Mouse (Mus musculus) kidney, embryonic 14.5 days (tissue): ENCODE data around the gene Styk1. TPM values are rescaled to one million over a fixed set of nuclear protein-coding genes. Genes with fewer than 3 reads are reported as not detected.

Experiments
- ATAC-seq: fragments of 200-750 bp; cut with Nextera tagmentation; 2 replicates; pipeline ENCODE4 v1.8.0; 2017; ENCODE audit warnings: moderate number of reproducible peaks, mild to moderate bottlenecking, moderate TSS enrichment, moderate library complexity; ENCODE audit not compliant: low FRiP score, low TSS enrichment
- H3K27ac ChIP-seq: fragments of 300-500 bp; sonication (generic); 2 replicates; pipeline ENCODE4 v1.5.1; 2014; ENCODE audit warnings: low read depth, mild to moderate bottlenecking, low read length, moderate library complexity, mixed read lengths
- H3K27me3 ChIP-seq: fragments of 300-500 bp; sonication (generic); 2 replicates; pipeline ENCODE4 v1.6.1; 2014; ENCODE audit warnings: mild to moderate bottlenecking, low read length; ENCODE audit not compliant: control insufficient read depth, insufficient read depth
- H3K36me3 ChIP-seq: fragments of 300-500 bp; sonication (generic); 2 replicates; pipeline ENCODE4 v1.6.1; 2014; ENCODE audit warnings: low read length, mixed read lengths; ENCODE audit not compliant: control insufficient read depth, insufficient read depth
- H3K4me1 ChIP-seq: fragments of 300-500 bp; sonication (generic); 2 replicates; pipeline ENCODE4 v1.6.1; 2014; ENCODE audit warnings: low read length, mixed read lengths; ENCODE audit not compliant: control insufficient read depth, insufficient read depth
- H3K4me2 ChIP-seq: fragments of 300-500 bp; sonication (generic); replicated peaks from 2 replicates; pipeline ENCODE4 v1.6.1; 2014; ENCODE audit warnings: low read depth, mild to moderate bottlenecking, low read length
- H3K4me3 ChIP-seq: fragments of 300-500 bp; sonication (generic); 2 replicates; pipeline ENCODE4 v1.5.1; 2014; ENCODE audit warnings: mild to moderate bottlenecking, low read length
- H3K9ac ChIP-seq: fragments of 300-500 bp; sonication (generic); 2 replicates; pipeline ENCODE4 v1.6.1; 2014; ENCODE audit warnings: low read depth, mild to moderate bottlenecking, low read length, moderate library complexity
- H3K9me3 ChIP-seq: fragments of 300-500 bp; sonication (generic); 2 replicates; pipeline ENCODE4 v1.6.1; 2016; ENCODE audit warnings: low read length; ENCODE audit not compliant: control insufficient read depth
- WGBS: fragments of 180-500 bp; shearing (Covaris S2); extraction: QIAGEN DNeasy Blood & Tissue Kit; methylation state at CpG from one replicate; pipeline ENCODE4 v1.1.7; 2014; 5-methylcytosine and 5-hydroxymethylcytosine counted together
- polyA plus RNA-seq: library from polyadenylated mRNA; unstranded; fragments of >200 nt; fragmentation: Nextera tagmentation; extraction: Ambion mirVana; gene quantifications from 2 replicates; pipeline ENCODE4 v1.2.1, GENCODE M21; 2014

Styk1 gene
- polyA plus RNA-seq, 1 experiment from 2014 or later: 5.0 TPM

GRCm38 (mm10) chr6:131276659-131277058 lies 76.7 kb downstream of the Styk1 start:
- Histone ChIP-seq H3K4me1 (no peaks in the 10 kb centered on the region), H3K4me2 (no peak overlapping the region), H3K9ac (no peak overlapping the region), H3K36me3 (peaks cover 5% of the 10 kb centered on the region; the same call in 1 of the 2 replicates), H3K9me3 (no peaks in the 10 kb centered on the region), H3K4me3 (no peak overlapping the region), H3K27ac (no peak overlapping the region), H3K27me3 (no peaks in the 10 kb centered on the region)
- ATAC-seq: no peak
- WGBS: 86% methylated on average over 4 of the region's 4 CpGs

- H3K27me3 ChIP-seq: no peaks in the 10 kb centered on the region
- H3K9ac ChIP-seq: no peak overlapping the region
- H3K4me3 ChIP-seq: no peak overlapping the region
- H3K36me3 ChIP-seq: peaks cover 5% of the 10 kb centered on the region; the same call in 1 of the 2 replicates
- no peak for ATAC-seq
- no peak overlapping the region for H3K4me2 ChIP-seq
- H3K4me1 ChIP-seq: no peaks in the 10 kb centered on the region
- no peaks in the 10 kb centered on the region for H3K9me3 ChIP-seq
- whole genome bisulfite sequencing: 91% methylated on average over 1 of the region's 1 CpGs
- no peak overlapping the region for H3K27ac ChIP-seq
Measured at GRCm38 (mm10) chr6:131272311-131272710, 81.1 kb downstream of the Styk1 start.

GRCm38 (mm10) chr6:131270312-131270711 lies 83.1 kb downstream of the Styk1 start:
- Histone ChIP-seq H3K36me3 (no peaks in the 10 kb centered on the region), H3K4me3 (no peak overlapping the region), H3K4me1 (no peaks in the 10 kb centered on the region), H3K9ac (no peak overlapping the region), H3K27ac (no peak overlapping the region), H3K9me3 (no peaks in the 10 kb centered on the region), H3K27me3 (no peaks in the 10 kb centered on the region), H3K4me2 (no peak overlapping the region)
- 64% methylated on average over 1 of the region's 1 CpGs for WGBS
- no peak for ATAC-seq

- Histone ChIP-seq H3K4me3 (no peak overlapping the region), H3K4me1 (no peaks in the 10 kb centered on the region), H3K9me3 (no peaks in the 10 kb centered on the region), H3K9ac (no peak overlapping the region), H3K36me3 (no peaks in the 10 kb centered on the region), H3K27me3 (no peaks in the 10 kb centered on the region), H3K27ac (no peak overlapping the region), H3K4me2 (no peak overlapping the region)
- 94% methylated on average over 2 of the region's 2 CpGs for WGBS
- ATAC-seq: no peak
Measured at GRCm38 (mm10) chr6:131269599-131269998, 83.8 kb downstream of the Styk1 start.

- no peaks in the 10 kb centered on the region for H3K36me3 ChIP-seq
- H3K27ac ChIP-seq: no peak overlapping the region
- no peak overlapping the region for H3K4me2 ChIP-seq
- no peaks in the 10 kb centered on the region for H3K27me3 ChIP-seq
- 83% methylated on average over 5 of the region's 5 CpGs for WGBS
- no peak for ATAC-seq
- no peak overlapping the region for H3K9ac ChIP-seq
- no peaks in the 10 kb centered on the region for H3K4me1 ChIP-seq
- no peaks in the 10 kb centered on the region for H3K9me3 ChIP-seq
- no peak overlapping the region for H3K4me3 ChIP-seq
Measured at GRCm38 (mm10) chr6:131264175-131264574, 89.2 kb downstream of the Styk1 start.

- no peaks in the 10 kb centered on the region for H3K36me3 ChIP-seq
- ATAC-seq: no peak
- no peak overlapping the region for H3K27ac ChIP-seq
- 70% methylated on average over 3 of the region's 3 CpGs for WGBS
- H3K4me3 ChIP-seq: no peak overlapping the region
- no peak overlapping the region for H3K4me2 ChIP-seq
- no peaks in the 10 kb centered on the region for H3K27me3 ChIP-seq
- no peaks in the 10 kb centered on the region for H3K9me3 ChIP-seq
- H3K4me1 ChIP-seq: no peaks in the 10 kb centered on the region
- H3K9ac ChIP-seq: no peak overlapping the region
Measured at GRCm38 (mm10) chr6:131262778-131263177, 90.6 kb downstream of the Styk1 start.

- no peaks in the 10 kb centered on the region for H3K9me3 ChIP-seq
- ATAC-seq: no peak
- no peaks in the 10 kb centered on the region for H3K27me3 ChIP-seq
- no peak overlapping the region for H3K9ac ChIP-seq
- H3K36me3 ChIP-seq: no peaks in the 10 kb centered on the region
- H3K27ac ChIP-seq: no peak overlapping the region
- H3K4me2 ChIP-seq: no peak overlapping the region
- WGBS: 75% methylated on average over 3 of the region's 3 CpGs
- H3K4me1 ChIP-seq: no peaks in the 10 kb centered on the region
- no peak overlapping the region for H3K4me3 ChIP-seq
Measured at GRCm38 (mm10) chr6:131262009-131262408, 91.4 kb downstream of the Styk1 start.

Other genes starting within 250 kb of the Styk1 start
- not detected in 2 replicates for gene Klra2, start 106.2 kb downstream of the Styk1 start, polyA plus RNA-seq
- gene Magohb, start 60.4 kb downstream of the Styk1 start, polyA plus RNA-seq: 75.4 and 89.7 TPM in 2 replicates
- 71.3 and 78.2 TPM in 2 replicates for gene Ybx3, start 34.9 kb upstream of the Styk1 start, polyA plus RNA-seq
- gene 5430401F13Rik, start 132.8 kb upstream of the Styk1 start, polyA plus RNA-seq: not detected in 2 replicates
- not detected in 2 replicates for gene Gm6619, start 132.8 kb upstream of the Styk1 start, polyA plus RNA-seq